Mouse (Mus musculus) stomach, embryonic 16.5 days (tissue): ENCODE data around the gene Galnt10. TPM values are rescaled to one million over a fixed set of nuclear protein-coding genes. Genes with fewer than 3 reads are reported as not detected.

Experiments
- ATAC-seq: fragments of 200-750 bp; cut with Nextera tagmentation; 2 replicates; pipeline ENCODE4 v1.8.0; 2017; ENCODE audit warnings: moderate number of reproducible peaks, moderate TSS enrichment; ENCODE audit not compliant: insufficient read depth, low FRiP score
- H3K27ac ChIP-seq: fragments of 300-500 bp; sonication (generic); 2 replicates; pipeline ENCODE4 v1.5.1; 2014; ENCODE audit warnings: low read length
- H3K27me3 ChIP-seq: fragments of 300-500 bp; sonication (generic); 2 replicates; pipeline ENCODE4 v1.6.1; 2014; ENCODE audit warnings: low read length, control low read depth, mixed read lengths; ENCODE audit not compliant: control insufficient read depth, insufficient read depth
- H3K36me3 ChIP-seq: fragments of 300-500 bp; sonication (generic); 2 replicates; pipeline ENCODE4 v1.6.1; 2014; ENCODE audit warnings: low read length; ENCODE audit not compliant: control insufficient read depth, insufficient read depth
- H3K4me1 ChIP-seq: fragments of 300-500 bp; sonication (generic); 2 replicates; pipeline ENCODE4 v1.6.1; 2014; ENCODE audit warnings: low read length, control low read depth, mixed read lengths; ENCODE audit not compliant: control insufficient read depth, insufficient read depth
- H3K4me2 ChIP-seq: fragments of 300-500 bp; sonication (generic); 2 replicates; pipeline ENCODE4 v1.6.1; 2014; ENCODE audit warnings: low read depth, low read length, mixed read lengths
- H3K4me3 ChIP-seq: fragments of 300-500 bp; sonication (generic); replicated peaks from 2 replicates; pipeline ENCODE4 v1.5.1; 2014; ENCODE audit warnings: mild to moderate bottlenecking, low read length
- H3K9ac ChIP-seq: fragments of 300-500 bp; sonication (generic); 2 replicates; pipeline ENCODE4 v1.6.1; 2014; ENCODE audit warnings: low read length
- H3K9me3 ChIP-seq: fragments of 300-500 bp; sonication (generic); replicated peaks from 2 replicates; pipeline ENCODE4 v1.6.1; 2016; ENCODE audit warnings: low read length, control low read depth; ENCODE audit not compliant: control insufficient read depth
- WGBS: fragments of 180-500 bp; shearing (Covaris S2); extraction: QIAGEN DNeasy Blood & Tissue Kit; methylation state at CpG from one replicate; pipeline ENCODE4 v1.1.7; 2014; 5-methylcytosine and 5-hydroxymethylcytosine counted together
- polyA plus RNA-seq: library from polyadenylated mRNA; unstranded; fragments of >200 nt; fragmentation: Nextera tagmentation; extraction: Ambion mirVana; gene quantifications from 2 replicates; pipeline ENCODE4 v1.2.1, GENCODE M21; 2015

The Galnt10 gene
- polyA plus RNA-seq, 1 experiment from 2014 or later, result 17.4 TPM

- Histone ChIP-seq H3K9me3 (no peaks in the 10 kb centered on the region), H3K4me1 (peaks cover 53% of the 10 kb centered on the region), H3K4me3 (no peak overlapping the region), H3K4me2 (no peak overlapping the region), H3K27me3 (no peaks in the 10 kb centered on the region), H3K36me3 (no peaks in the 10 kb centered on the region), H3K9ac (no peak overlapping the region), H3K27ac (no peak overlapping the region)
- ATAC-seq, result no peak
- 50% methylated on average over 4 of the region's 4 CpGs for WGBS
Measured at GRCm38 (mm10) chr11:57654386-57654785, 9.1 kb downstream of the Galnt10 start.

- H3K4me1 ChIP-seq, result peaks cover 53% of the 10 kb centered on the region
- no peak overlapping the region for H3K9ac ChIP-seq
- H3K27me3 ChIP-seq, result no peaks in the 10 kb centered on the region
- 53% methylated on average over 5 of the region's 5 CpGs for WGBS
- H3K4me3 ChIP-seq, result no peak overlapping the region
- H3K9me3 ChIP-seq, result no peaks in the 10 kb centered on the region
- no peaks in the 10 kb centered on the region for H3K36me3 ChIP-seq
- no peak overlapping the region for H3K4me2 ChIP-seq
- ATAC-seq, result peak; percentile 45; the same call in 1 of the 2 replicates
- no peak overlapping the region for H3K27ac ChIP-seq
Measured at GRCm38 (mm10) chr11:57654977-57655397, 9.7 kb downstream of the Galnt10 start.

GRCm38 (mm10) chr11:57655669-57656325 lies 10.6 kb downstream of the Galnt10 start:
- H3K4me2 ChIP-seq, result no peak overlapping the region
- H3K9me3 ChIP-seq, result no peaks in the 10 kb centered on the region
- H3K4me1 ChIP-seq, result peaks cover 52% of the 10 kb centered on the region
- no peak overlapping the region for H3K27ac ChIP-seq
- H3K27me3 ChIP-seq, result no peaks in the 10 kb centered on the region
- WGBS, result 47% methylated on average over 10 of the region's 10 CpGs
- no peaks in the 10 kb centered on the region for H3K36me3 ChIP-seq
- no peak overlapping the region for H3K4me3 ChIP-seq
- no peak for ATAC-seq
- H3K9ac ChIP-seq, result no peak overlapping the region

GRCm38 (mm10) chr11:57656602-57657275 lies 11.5 kb downstream of the Galnt10 start:
- H3K27me3 ChIP-seq, result no peaks in the 10 kb centered on the region
- H3K4me2 ChIP-seq, result no peak overlapping the region
- H3K9ac ChIP-seq, result peak overlapping the region; percentile 22; the same call in 1 of the 2 replicates
- no peaks in the 10 kb centered on the region for H3K36me3 ChIP-seq
- peaks cover 43% of the 10 kb centered on the region for H3K4me1 ChIP-seq
- 71% methylated on average over 8 of the region's 8 CpGs for WGBS
- no peak overlapping the region; the same call in 1 of the 2 replicates for H3K27ac ChIP-seq
- no peaks in the 10 kb centered on the region for H3K9me3 ChIP-seq
- no peak for ATAC-seq
- H3K4me3 ChIP-seq, result no peak overlapping the region

- 69% methylated on average over 9 of the region's 9 CpGs for WGBS
- Histone ChIP-seq H3K27ac (no peak overlapping the region), H3K4me3 (no peak overlapping the region), H3K9me3 (no peaks in the 10 kb centered on the region), H3K9ac (no peak overlapping the region), H3K27me3 (no peaks in the 10 kb centered on the region), H3K36me3 (no peaks in the 10 kb centered on the region), H3K4me2 (no peak overlapping the region), H3K4me1 (peaks cover 40% of the 10 kb centered on the region)
- peak; percentile 51; the same call in 1 of the 2 replicates for ATAC-seq
Measured at GRCm38 (mm10) chr11:57657370-57658072, 12.3 kb downstream of the Galnt10 start.

- H3K9me3 ChIP-seq, result no peaks in the 10 kb centered on the region
- no peaks in the 10 kb centered on the region for H3K27me3 ChIP-seq
- no peak overlapping the region for H3K4me2 ChIP-seq
- no peak for ATAC-seq
- no peak overlapping the region for H3K4me3 ChIP-seq
- H3K36me3 ChIP-seq, result no peaks in the 10 kb centered on the region
- WGBS, result 77% methylated on average over 3 of the region's 3 CpGs
- H3K9ac ChIP-seq, result no peak overlapping the region
- H3K27ac ChIP-seq, result no peak overlapping the region
- peaks cover 40% of the 10 kb centered on the region for H3K4me1 ChIP-seq
Measured at GRCm38 (mm10) chr11:57658214-57658613, 13.0 kb downstream of the Galnt10 start.

GRCm38 (mm10) chr11:57658751-57659150 lies 13.5 kb downstream of the Galnt10 start:
- Histone ChIP-seq H3K27me3 (no peaks in the 10 kb centered on the region), H3K9me3 (no peaks in the 10 kb centered on the region), H3K4me3 (no peak overlapping the region), H3K4me2 (no peak overlapping the region), H3K27ac (no peak overlapping the region), H3K36me3 (no peaks in the 10 kb centered on the region), H3K4me1 (peaks cover 40% of the 10 kb centered on the region), H3K9ac (no peak overlapping the region)
- no peak for ATAC-seq
- WGBS, result 90% methylated on average over 6 of the region's 6 CpGs

- no peak for ATAC-seq
- WGBS, result 92% methylated on average over 4 of the region's 4 CpGs
- no peak overlapping the region for H3K9ac ChIP-seq
Measured at GRCm38 (mm10) chr11:57660156-57660555, 14.9 kb downstream of the Galnt10 start.

GRCm38 (mm10) chr11:57660814-57661213 lies 15.6 kb downstream of the Galnt10 start:
- Histone ChIP-seq H3K27ac (no peak overlapping the region), H3K4me3 (no peak overlapping the region), H3K4me2 (no peak overlapping the region), H3K9me3 (no peaks in the 10 kb centered on the region), H3K27me3 (no peaks in the 10 kb centered on the region), H3K36me3 (no peaks in the 10 kb centered on the region), H3K4me1 (peaks cover 20% of the 10 kb centered on the region), H3K9ac (no peak overlapping the region)
- ATAC-seq, result no peak
- WGBS, result 49% methylated on average over 5 of the region's 5 CpGs

More at GRCm38 (mm10) chr11:57660156-57660555, 14.9 kb downstream of the Galnt10 start:
- Histone ChIP-seq H3K36me3 (no peaks in the 10 kb centered on the region), H3K4me3 (no peak overlapping the region), H3K27ac (no peak overlapping the region), H3K4me1 (peaks cover 27% of the 10 kb centered on the region), H3K9me3 (no peaks in the 10 kb centered on the region), H3K4me2 (no peak overlapping the region), H3K27me3 (no peaks in the 10 kb centered on the region)
